Mouse (Mus musculus): Measurements from ENCODE around the gene Cnnm2.

DNA sequence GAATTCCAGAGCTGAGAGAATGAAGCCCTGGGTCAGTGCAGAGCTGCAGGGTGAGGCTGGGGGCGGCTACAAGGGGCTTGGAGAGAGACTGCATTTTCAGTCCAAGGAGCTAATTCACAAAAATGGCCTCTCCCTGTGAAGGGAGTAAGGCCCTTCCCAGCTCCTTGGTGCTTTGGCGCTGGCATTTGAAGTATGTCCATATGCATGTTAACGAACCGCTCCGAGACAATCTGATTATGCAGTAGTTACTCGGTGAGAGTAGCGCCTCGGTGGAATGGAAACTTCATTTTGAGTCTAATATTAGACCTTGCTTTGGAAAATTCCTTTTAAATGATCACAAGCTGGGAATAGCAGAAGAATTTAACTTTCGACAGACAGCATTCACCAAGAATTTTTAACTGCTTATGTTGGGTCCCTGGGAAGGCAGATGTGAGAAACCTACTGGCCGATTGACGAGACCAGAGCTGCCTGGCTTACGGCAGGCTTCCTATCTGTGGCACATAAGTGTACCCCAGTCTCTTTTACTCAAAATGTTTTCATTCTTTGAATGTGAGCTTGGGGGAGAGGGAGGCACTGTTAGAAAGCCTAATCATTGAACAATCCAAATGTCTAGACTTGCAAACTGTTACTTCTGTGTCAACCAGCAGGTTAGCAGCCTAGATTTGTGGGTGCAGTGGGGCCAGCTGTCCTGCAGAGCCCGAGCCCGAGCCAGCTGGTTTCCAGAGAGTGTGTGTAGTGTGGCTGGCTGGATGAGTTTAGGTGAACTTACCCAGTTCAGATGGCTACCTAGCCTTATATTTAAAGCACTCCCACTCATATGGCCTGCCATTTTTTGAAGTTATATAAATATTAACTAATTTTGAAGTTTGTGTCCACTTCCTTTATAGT is 87.2 kb downstream of the Cnnm2 start:
- TF ChIP-seq CTCF (IDR thresholded peaks at IDR 0.05; ENCODE audit: borderline replicate concordance, control insufficient read depth, extremely low read depth, insufficient read depth, low read length, poor library complexity) (no peak), POLR2A (IDR thresholded peaks at IDR 0.05; ENCODE audit: control insufficient read depth, extremely low read depth, insufficient read depth, low read length, poor library complexity) (no peak)
